Mouse (Mus musculus): ENCODE data around the gene Acsf3. TPM values are rescaled to one million over a fixed set of nuclear protein-coding genes. Genes with fewer than 3 reads are reported as not detected.

Gene Acsf3
- polyA plus RNA-seq, 1 experiment from 2014 or later = 16.5 TPM

DNA sequence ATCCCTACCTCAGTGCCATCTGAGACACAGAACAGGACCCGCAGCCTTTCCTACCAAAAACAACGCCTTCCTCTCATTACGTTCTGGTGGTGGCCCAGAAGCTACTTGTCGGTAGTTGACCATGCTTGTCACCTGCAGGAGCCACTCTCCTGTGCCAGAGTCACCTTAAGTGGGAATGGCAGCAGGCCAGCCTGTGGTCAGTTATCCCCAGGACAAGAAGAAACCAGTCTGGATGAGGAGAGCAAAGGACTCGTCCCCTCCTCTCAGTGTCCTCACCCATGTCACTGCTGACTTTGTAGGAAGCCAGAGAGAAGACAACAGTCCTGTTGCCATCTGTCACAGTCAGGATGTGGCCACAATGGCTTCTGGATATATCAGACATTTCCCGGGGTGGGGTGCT, 41.7 kb downstream of the Acsf3 start:
- Histone ChIP-seq H3K4me2 (replicated peaks) (no peak overlapping the region), H3K9ac (no peak overlapping the region), H3K27ac (no peak overlapping the region), H3K4me3 (replicated peaks; ENCODE audit: low read length) (no peak overlapping the region), H3K4me1 (replicated peaks; ENCODE audit: control insufficient read depth, insufficient read depth, low read length) (peaks cover 28% of the 10 kb centered on the region), H3K27me3 (ENCODE audit: control insufficient read depth, insufficient read depth, low read length) (no peaks in the 10 kb centered on the region), H3K36me3 (replicated peaks; ENCODE audit: control insufficient read depth, insufficient read depth) (0 out of 2 replicates have a peak, but pooled peaks cover 12% of the 10 kb centered on the region), H3K9me3 (ENCODE audit: control insufficient read depth, low read length) (no peaks in the 10 kb centered on the region)
- WGBS = 94% methylated on average over 6 of the region's 6 CpGs
- ATAC-seq (ENCODE audit: low FRiP score) = no peak
- no peak for DNase-seq (ENCODE audit: low spot score)

DNA sequence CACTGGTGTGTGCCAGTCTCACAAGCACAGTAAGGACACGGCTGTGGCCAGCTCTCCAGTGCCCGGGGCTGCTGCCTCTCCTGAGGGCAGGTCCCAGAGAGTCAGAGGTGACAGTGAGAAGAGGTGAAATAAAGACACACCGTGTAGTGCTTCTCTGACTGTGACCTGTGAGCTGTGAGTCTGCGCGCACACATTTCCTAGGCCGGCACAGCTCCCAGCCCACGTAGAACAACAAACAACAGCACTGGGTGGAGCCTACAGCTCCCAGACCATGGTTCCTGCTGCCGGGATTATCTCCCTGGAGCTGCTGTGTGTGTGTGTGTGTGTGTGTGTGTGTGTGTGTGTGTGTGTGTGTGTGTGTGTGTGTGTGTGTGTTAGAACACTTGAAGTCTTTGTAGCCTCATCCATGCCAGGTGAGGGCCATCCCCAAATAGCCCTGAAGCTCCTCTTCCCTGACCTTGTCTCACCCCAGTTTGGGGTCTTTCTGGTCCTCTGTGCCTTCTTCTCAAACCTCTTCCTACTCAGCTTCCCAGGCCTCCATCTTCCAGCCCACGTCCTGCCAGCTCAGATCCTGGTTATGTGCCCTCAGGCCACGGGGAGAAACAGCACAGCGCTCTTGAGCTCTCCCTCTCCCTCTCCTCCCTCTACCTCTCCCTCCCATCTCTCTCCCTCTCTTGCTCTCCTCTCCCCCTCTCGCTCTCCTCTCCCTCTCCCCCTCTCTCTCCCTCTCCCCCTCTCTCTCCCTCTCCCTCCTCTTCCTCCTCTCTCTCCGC, 42.6 kb downstream of the Acsf3 start:
- no peaks in the 10 kb centered on the region for H3K9me3 ChIP-seq (ENCODE audit: control insufficient read depth, low read length)
- no peaks in the 10 kb centered on the region for H3K27me3 ChIP-seq (ENCODE audit: control insufficient read depth, insufficient read depth, low read length)
- H3K4me2 ChIP-seq (replicated peaks) = no peak overlapping the region
- no peak overlapping the region for H3K4me3 ChIP-seq (replicated peaks; ENCODE audit: low read length)
- no peak overlapping the region; the same call in 1 of the 2 replicates for H3K27ac ChIP-seq
- DNase-seq (ENCODE audit: low spot score) (no peak), ATAC-seq (ENCODE audit: low FRiP score) (no peak)
- no peak overlapping the region for H3K9ac ChIP-seq
- 41% methylated on average over 13 of the region's 13 CpGs for WGBS
- peaks cover 19% of the 10 kb centered on the region for H3K4me1 ChIP-seq (replicated peaks; ENCODE audit: control insufficient read depth, insufficient read depth, low read length)
- 0 out of 2 replicates have a peak, but pooled peaks cover 12% of the 10 kb centered on the region for H3K36me3 ChIP-seq (replicated peaks; ENCODE audit: control insufficient read depth, insufficient read depth)

DNA sequence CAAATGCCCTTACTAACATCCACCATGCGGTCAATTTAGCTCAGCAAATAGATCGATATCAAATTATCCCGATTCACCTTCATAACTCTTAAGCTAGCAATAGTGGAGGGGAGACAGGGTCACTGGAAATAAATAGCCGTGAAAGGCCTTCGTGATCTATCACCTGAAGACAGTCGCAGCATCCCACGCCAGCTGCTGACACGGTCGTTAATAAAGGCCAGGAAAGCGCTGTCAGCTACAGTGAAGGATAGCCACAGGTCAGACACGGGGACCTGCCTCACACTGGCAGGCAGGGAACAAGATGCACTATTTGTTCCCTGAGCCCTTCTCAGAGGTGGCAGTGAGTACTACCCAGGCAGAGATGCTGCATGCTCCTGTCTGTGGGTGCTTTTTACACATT, 44.5 kb downstream of the Acsf3 start:
- DNase-seq (ENCODE audit: low spot score) (no peak), ATAC-seq (ENCODE audit: low FRiP score) (no peak)
- 49% methylated on average over 11 of the region's 11 CpGs for WGBS

DNA sequence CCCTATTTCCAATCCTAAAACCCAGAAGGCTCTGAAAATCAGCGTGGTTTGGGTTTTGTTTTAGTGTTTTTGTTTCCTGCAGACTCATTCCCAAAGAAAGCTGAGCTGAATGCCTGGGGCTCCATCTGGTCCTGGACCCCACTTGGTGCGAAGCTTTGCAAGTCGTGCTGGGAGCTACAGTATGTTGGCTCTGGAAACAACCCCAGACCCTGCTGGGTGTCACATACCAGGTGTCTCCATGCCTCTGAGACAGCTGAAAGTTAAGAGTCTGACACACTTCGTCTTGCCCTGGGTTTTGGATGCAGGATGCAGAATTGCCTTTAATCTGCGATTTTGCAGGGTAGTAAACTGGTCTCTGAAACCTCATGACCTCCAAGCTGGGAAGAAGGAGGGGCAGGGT, 49.3 kb downstream of the Acsf3 start:
- ATAC-seq (ENCODE audit: low FRiP score) (no peak), DNase-seq (ENCODE audit: low spot score) (no peak)
- no peaks in the 10 kb centered on the region for H3K9me3 ChIP-seq (ENCODE audit: control insufficient read depth, low read length)
- no peak overlapping the region for H3K4me3 ChIP-seq (replicated peaks; ENCODE audit: low read length)
- H3K27ac ChIP-seq = no peak overlapping the region
- H3K4me2 ChIP-seq (replicated peaks) = no peak overlapping the region
- no peaks in the 10 kb centered on the region for H3K36me3 ChIP-seq (replicated peaks; ENCODE audit: control insufficient read depth, insufficient read depth)
- no peaks in the 10 kb centered on the region for H3K27me3 ChIP-seq (ENCODE audit: control insufficient read depth, insufficient read depth, low read length)
- WGBS = 36% methylated on average over 5 of the region's 5 CpGs
- H3K9ac ChIP-seq = no peak overlapping the region
- H3K4me1 ChIP-seq (replicated peaks; ENCODE audit: control insufficient read depth, insufficient read depth, low read length) = 0 out of 2 replicates have a peak, but pooled peaks cover 7% of the 10 kb centered on the region

More for the DNA sequence above, 44.5 kb downstream of the Acsf3 start:
- H3K27ac ChIP-seq = peak overlapping the region; percentile 51
- no peak overlapping the region for H3K9ac ChIP-seq
- no peak overlapping the region for H3K4me2 ChIP-seq (replicated peaks)
- no peaks in the 10 kb centered on the region for H3K9me3 ChIP-seq (ENCODE audit: control insufficient read depth, low read length)
- no peaks in the 10 kb centered on the region for H3K27me3 ChIP-seq (ENCODE audit: control insufficient read depth, insufficient read depth, low read length)
- 0 out of 2 replicates have a peak, but pooled peaks cover 4% of the 10 kb centered on the region for H3K36me3 ChIP-seq (replicated peaks; ENCODE audit: control insufficient read depth, insufficient read depth)
- peaks cover 13% of the 10 kb centered on the region for H3K4me1 ChIP-seq (replicated peaks; ENCODE audit: control insufficient read depth, insufficient read depth, low read length)
- H3K4me3 ChIP-seq (replicated peaks; ENCODE audit: low read length) = no peak overlapping the region

DNA sequence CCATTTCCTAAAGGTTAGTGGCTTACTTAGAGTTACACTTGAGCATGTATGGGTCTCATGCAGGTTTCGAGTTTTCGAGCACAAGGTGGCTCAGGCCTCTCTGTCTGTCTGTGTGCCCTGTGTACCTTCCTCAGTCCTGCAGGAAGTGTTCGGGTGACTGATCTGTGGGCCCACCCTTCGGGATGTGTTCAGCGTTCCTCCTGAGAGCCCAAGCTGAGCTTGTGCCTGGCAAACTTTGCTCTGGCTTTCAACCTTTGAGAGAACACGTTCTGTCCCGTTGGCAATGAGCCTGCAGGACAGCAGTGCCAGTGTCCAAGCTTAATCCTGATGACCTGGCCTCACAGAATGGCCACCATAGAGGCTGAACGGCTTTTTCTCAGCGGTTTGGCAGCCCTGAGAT, 49.7 kb downstream of the Acsf3 start:
- DNase-seq (ENCODE audit: low spot score) = no peak
- Histone ChIP-seq H3K4me3 (replicated peaks; ENCODE audit: low read length) (no peak overlapping the region), H3K9ac (no peak overlapping the region), H3K9me3 (ENCODE audit: control insufficient read depth, low read length) (no peaks in the 10 kb centered on the region), H3K27ac (no peak overlapping the region), H3K27me3 (ENCODE audit: control insufficient read depth, insufficient read depth, low read length) (no peaks in the 10 kb centered on the region), H3K4me1 (replicated peaks; ENCODE audit: control insufficient read depth, insufficient read depth, low read length) (0 out of 2 replicates have a peak, but pooled peaks cover 7% of the 10 kb centered on the region), H3K36me3 (replicated peaks; ENCODE audit: control insufficient read depth, insufficient read depth) (no peaks in the 10 kb centered on the region), H3K4me2 (replicated peaks) (no peak overlapping the region)
- 72% methylated on average over 9 of the region's 9 CpGs for WGBS
- ATAC-seq (ENCODE audit: low FRiP score) = no peak

DNA sequence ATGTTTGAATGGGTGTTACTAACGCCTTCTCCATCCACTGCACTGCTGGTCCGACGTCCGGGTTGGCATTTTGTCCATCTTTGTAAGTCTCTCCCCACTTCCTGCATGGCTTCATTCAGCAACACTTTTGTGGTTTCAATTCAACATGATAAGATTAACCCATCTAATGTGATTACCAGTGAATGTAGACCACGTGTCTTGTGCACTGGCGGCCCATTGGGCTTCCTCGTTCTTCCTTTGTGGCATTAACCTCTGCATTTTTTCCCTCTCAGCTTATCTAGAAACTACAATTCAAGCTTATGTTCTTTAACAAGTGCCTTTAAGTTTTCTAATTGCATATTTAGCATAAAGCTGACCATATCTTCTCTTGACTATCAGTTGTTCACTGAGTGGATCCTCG, 50.1 kb downstream of the Acsf3 start:
- H3K4me3 ChIP-seq (replicated peaks; ENCODE audit: low read length) = no peak overlapping the region
- no peaks in the 10 kb centered on the region for H3K36me3 ChIP-seq (replicated peaks; ENCODE audit: control insufficient read depth, insufficient read depth)
- DNase-seq (ENCODE audit: low spot score) (no peak), ATAC-seq (ENCODE audit: low FRiP score) (no peak)
- H3K27ac ChIP-seq = no peak overlapping the region
- H3K27me3 ChIP-seq (ENCODE audit: control insufficient read depth, insufficient read depth, low read length) = no peaks in the 10 kb centered on the region
- no peak overlapping the region for H3K9ac ChIP-seq
- no peak overlapping the region for H3K4me2 ChIP-seq (replicated peaks)
- H3K4me1 ChIP-seq (replicated peaks; ENCODE audit: control insufficient read depth, insufficient read depth, low read length) = 0 out of 2 replicates have a peak, but pooled peaks cover 10% of the 10 kb centered on the region
- WGBS = 77% methylated on average over 8 of the region's 8 CpGs
- no peaks in the 10 kb centered on the region for H3K9me3 ChIP-seq (ENCODE audit: control insufficient read depth, low read length)

DNA sequence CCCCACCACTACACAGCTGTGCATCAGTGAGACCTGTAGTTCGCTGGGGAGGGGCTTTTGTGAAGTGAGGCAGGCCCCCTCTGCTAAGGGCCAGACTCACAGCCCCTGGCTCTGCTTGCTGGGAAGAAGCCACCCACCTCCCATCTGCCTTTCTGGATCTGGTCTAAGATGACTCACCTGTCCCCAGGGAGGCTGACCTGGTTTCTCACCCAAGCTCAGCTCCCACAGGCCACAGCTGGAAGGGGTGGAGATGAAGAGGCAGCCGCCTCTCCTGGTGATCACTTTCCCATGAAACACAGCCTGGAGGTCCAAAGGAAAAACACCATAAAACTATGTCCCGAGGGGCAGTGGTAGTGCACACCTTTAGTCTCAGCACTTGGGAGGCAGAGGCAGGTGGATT, 54.1 kb downstream of the Acsf3 start:
- no peak overlapping the region for H3K27ac ChIP-seq
- no peak for DNase-seq (ENCODE audit: low spot score)
- H3K9ac ChIP-seq = no peak overlapping the region
- no peak overlapping the region for H3K4me2 ChIP-seq (replicated peaks)
- no peaks in the 10 kb centered on the region for H3K9me3 ChIP-seq (ENCODE audit: control insufficient read depth, low read length)
- 81% methylated on average over 3 of the region's 3 CpGs for WGBS
- no peaks in the 10 kb centered on the region for H3K27me3 ChIP-seq (ENCODE audit: control insufficient read depth, insufficient read depth, low read length)
- no peak overlapping the region for H3K4me3 ChIP-seq (replicated peaks; ENCODE audit: low read length)
- 0 out of 2 replicates have a peak, but pooled peaks cover 10% of the 10 kb centered on the region for H3K4me1 ChIP-seq (replicated peaks; ENCODE audit: control insufficient read depth, insufficient read depth, low read length)
- no peak for ATAC-seq (ENCODE audit: low FRiP score)
- no peaks in the 10 kb centered on the region for H3K36me3 ChIP-seq (replicated peaks; ENCODE audit: control insufficient read depth, insufficient read depth)

DNA sequence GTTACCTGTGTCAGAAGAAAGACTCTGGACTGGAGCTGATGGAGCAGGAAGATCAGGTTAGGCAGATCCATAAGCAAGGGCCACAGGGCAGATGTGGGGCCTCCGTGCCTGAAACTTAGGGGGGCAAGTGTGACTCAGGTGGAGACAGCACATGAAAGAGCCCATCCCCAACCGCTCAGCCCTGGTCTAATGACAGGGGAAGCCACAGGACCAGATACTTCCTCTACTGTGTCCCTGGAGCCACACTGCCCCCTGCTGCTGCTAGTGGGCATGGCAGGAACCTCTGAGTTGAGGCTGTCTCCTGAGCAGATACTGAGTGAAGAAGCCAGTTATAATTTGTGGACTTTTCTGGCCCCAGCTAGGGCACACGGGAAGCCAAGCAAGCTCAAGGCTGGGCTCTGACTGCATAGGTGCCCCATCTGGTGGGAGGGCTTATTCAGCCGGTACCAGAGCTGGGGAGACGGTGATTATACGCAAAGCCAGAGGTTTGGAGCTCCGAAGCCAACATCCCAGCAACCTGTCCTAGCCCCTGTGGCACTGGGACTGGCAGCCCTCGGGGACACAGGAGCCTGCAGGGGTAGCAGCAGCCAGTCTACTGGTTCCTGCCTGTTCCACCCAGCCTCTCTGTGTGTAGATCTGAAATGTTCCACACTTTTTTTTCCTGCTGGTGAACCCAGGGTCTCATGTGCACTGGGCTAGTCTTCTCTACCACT, 55.2 kb downstream of the Acsf3 start:
- no peak overlapping the region for H3K9ac ChIP-seq
- ATAC-seq (ENCODE audit: low FRiP score) (peak; percentile 85), DNase-seq (ENCODE audit: low spot score) (peak; percentile 98)
- H3K4me1 ChIP-seq (replicated peaks; ENCODE audit: control insufficient read depth, insufficient read depth, low read length) = 0 out of 2 replicates have a peak, but pooled peaks cover 10% of the 10 kb centered on the region
- no peak overlapping the region for H3K27ac ChIP-seq
- H3K36me3 ChIP-seq (replicated peaks; ENCODE audit: control insufficient read depth, insufficient read depth) = no peaks in the 10 kb centered on the region
- H3K4me2 ChIP-seq (replicated peaks) = no peak overlapping the region
- no peak overlapping the region for H3K4me3 ChIP-seq (replicated peaks; ENCODE audit: low read length)
- H3K27me3 ChIP-seq (ENCODE audit: control insufficient read depth, insufficient read depth, low read length) = no peaks in the 10 kb centered on the region
- no peaks in the 10 kb centered on the region for H3K9me3 ChIP-seq (ENCODE audit: control insufficient read depth, low read length)
- WGBS = 44% methylated on average over 8 of the region's 8 CpGs

DNA sequence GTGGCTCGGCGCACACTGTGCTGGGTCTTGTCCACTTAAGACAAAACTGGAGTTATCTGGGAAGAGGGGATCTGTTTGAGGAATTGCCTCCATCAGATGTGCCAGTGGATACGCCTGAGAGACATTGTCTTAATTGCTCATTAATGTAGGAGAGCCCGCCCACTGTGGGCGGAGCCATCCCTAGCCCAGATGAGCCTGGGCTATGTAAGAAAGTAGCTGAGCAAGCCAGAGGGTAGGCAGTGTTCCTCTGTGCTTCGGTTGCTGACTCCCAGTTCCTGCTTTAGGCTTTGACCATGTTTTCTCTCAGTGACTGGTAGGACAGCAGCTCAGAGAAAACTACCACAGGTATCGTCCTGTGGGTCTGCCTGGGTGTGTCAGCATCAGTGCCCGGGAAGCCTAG, 59.1 kb downstream of the Acsf3 start:
- ATAC-seq (ENCODE audit: low FRiP score) = no peak
- Histone ChIP-seq H3K9ac (no peak overlapping the region), H3K27ac (no peak overlapping the region), H3K36me3 (replicated peaks; ENCODE audit: control insufficient read depth, insufficient read depth) (no peaks in the 10 kb centered on the region), H3K4me1 (replicated peaks; ENCODE audit: control insufficient read depth, insufficient read depth, low read length) (0 out of 2 replicates have a peak, but pooled peaks cover 3% of the 10 kb centered on the region), H3K4me3 (replicated peaks; ENCODE audit: low read length) (no peak overlapping the region), H3K27me3 (ENCODE audit: control insufficient read depth, insufficient read depth, low read length) (no peaks in the 10 kb centered on the region), H3K9me3 (ENCODE audit: control insufficient read depth, low read length) (no peaks in the 10 kb centered on the region), H3K4me2 (replicated peaks) (no peak overlapping the region)
- no peak for DNase-seq (ENCODE audit: low spot score)
- WGBS = 85% methylated on average over 8 of the region's 8 CpGs

Data from hindbrain, embryonic 14.5 days (tissue).